Mouse (Mus musculus): ENCODE measurements at regions not wholly inside any gene's neighbourhood (a gene's known extent, or its start where the extent isn't known, plus 50 kb on each side); places are given as distances from the start of the nearest gene placed in this dataset.

- H3K4me2 ChIP-seq = no peak overlapping the region
- ATAC-seq (ENCODE audit: low FRiP score) (no peak), DNase-seq (ENCODE audit: low spot score, missing footprints) (no peak)
- H3K27ac ChIP-seq (ENCODE audit: low read depth, low read length) = no peak overlapping the region
- no peak overlapping the region for H3K9ac ChIP-seq (ENCODE audit: low read length)
- H3K4me1 ChIP-seq (ENCODE audit: control insufficient read depth, insufficient read depth, low read length) = no peaks in the 10 kb centered on the region
- no peaks in the 10 kb centered on the region for H3K9me3 ChIP-seq (ENCODE audit: control insufficient read depth, low read length)
- H3K4me3 ChIP-seq (ENCODE audit: low read depth, low read length) = no peak overlapping the region
- no peaks in the 10 kb centered on the region for H3K27me3 ChIP-seq (ENCODE audit: control insufficient read depth, insufficient read depth, low read length)
- H3K36me3 ChIP-seq (ENCODE audit: control insufficient read depth, insufficient read depth, low read length) = no peaks in the 10 kb centered on the region
- 77% methylated on average over 11 of the region's 11 CpGs for WGBS
Observed at GRCm38 (mm10) chr5:102395608-102396146, 85.5 kb upstream of the Arhgap24 start.

- no peaks in the 10 kb centered on the region for H3K27me3 ChIP-seq (ENCODE audit: control insufficient read depth, insufficient read depth, low read length)
- H3K4me2 ChIP-seq = no peak overlapping the region
- H3K4me3 ChIP-seq (ENCODE audit: low read depth, low read length) = no peak overlapping the region
- H3K9me3 ChIP-seq (ENCODE audit: control insufficient read depth, low read length) = no peaks in the 10 kb centered on the region
- no peak for ATAC-seq (ENCODE audit: low FRiP score)
- no peak overlapping the region for H3K9ac ChIP-seq (ENCODE audit: low read length)
- WGBS = 83% methylated on average over 4 of the region's 4 CpGs
- H3K27ac ChIP-seq (ENCODE audit: low read depth, low read length) = no peak overlapping the region
- H3K4me1 ChIP-seq (ENCODE audit: control insufficient read depth, insufficient read depth, low read length) = no peaks in the 10 kb centered on the region
- no peaks in the 10 kb centered on the region for H3K36me3 ChIP-seq (ENCODE audit: control insufficient read depth, insufficient read depth, low read length)
- no peak for DNase-seq (ENCODE audit: low spot score, missing footprints)
Observed at GRCm38 (mm10) chr5:102399006-102399405, 82.2 kb upstream of the Arhgap24 start.

- Histone ChIP-seq H3K4me3 (ENCODE audit: low read depth, low read length) (no peak overlapping the region), H3K4me1 (ENCODE audit: control insufficient read depth, insufficient read depth, low read length) (no peaks in the 10 kb centered on the region), H3K9ac (ENCODE audit: low read length) (no peak overlapping the region), H3K27me3 (ENCODE audit: control insufficient read depth, insufficient read depth, low read length) (no peaks in the 10 kb centered on the region), H3K9me3 (ENCODE audit: control insufficient read depth, low read length) (no peaks in the 10 kb centered on the region), H3K27ac (ENCODE audit: low read depth, low read length) (no peak overlapping the region), H3K4me2 (no peak overlapping the region), H3K36me3 (ENCODE audit: control insufficient read depth, insufficient read depth, low read length) (no peaks in the 10 kb centered on the region)
- 87% methylated on average over 5 of the region's 5 CpGs for WGBS
- DNase-seq (ENCODE audit: low spot score, missing footprints) (no peak), ATAC-seq (ENCODE audit: low FRiP score) (no peak)
Observed at GRCm38 (mm10) chr5:102417642-102418041, 63.5 kb upstream of the Arhgap24 start.

- no peaks in the 10 kb centered on the region for H3K27me3 ChIP-seq (ENCODE audit: control insufficient read depth, insufficient read depth, low read length)
- H3K9me3 ChIP-seq (ENCODE audit: control insufficient read depth, low read length) = no peaks in the 10 kb centered on the region
- no peak overlapping the region for H3K27ac ChIP-seq (ENCODE audit: low read depth, low read length)
- DNase-seq (ENCODE audit: low spot score, missing footprints) = peak; percentile 84
- no peak overlapping the region for H3K4me2 ChIP-seq
- no peaks in the 10 kb centered on the region for H3K36me3 ChIP-seq (ENCODE audit: control insufficient read depth, insufficient read depth, low read length)
- no peak overlapping the region for H3K4me3 ChIP-seq (ENCODE audit: low read depth, low read length)
- H3K9ac ChIP-seq (ENCODE audit: low read length) = no peak overlapping the region
- ATAC-seq (ENCODE audit: low FRiP score) = 0 out of 2 replicates have a peak, but pooled peaks have one; percentile 7
- H3K4me1 ChIP-seq (ENCODE audit: control insufficient read depth, insufficient read depth, low read length) = no peaks in the 10 kb centered on the region
- 32% methylated on average over 1 of the region's 1 CpGs for WGBS
Observed at GRCm38 (mm10) chr5:102419089-102419488, 62.1 kb upstream of the Arhgap24 start.

- H3K4me2 ChIP-seq = no peak overlapping the region
- no peaks in the 10 kb centered on the region for H3K36me3 ChIP-seq (ENCODE audit: control insufficient read depth, insufficient read depth, low read length)
- ATAC-seq (ENCODE audit: low FRiP score) (no peak), DNase-seq (ENCODE audit: low spot score, missing footprints) (no peak)
- no peak overlapping the region for H3K9ac ChIP-seq (ENCODE audit: low read length)
- no peak overlapping the region for H3K27ac ChIP-seq (ENCODE audit: low read depth, low read length)
- no peaks in the 10 kb centered on the region for H3K4me1 ChIP-seq (ENCODE audit: control insufficient read depth, insufficient read depth, low read length)
- H3K9me3 ChIP-seq (ENCODE audit: control insufficient read depth, low read length) = no peaks in the 10 kb centered on the region
- 91% methylated on average over 16 of the region's 16 CpGs for WGBS
- no peaks in the 10 kb centered on the region for H3K27me3 ChIP-seq (ENCODE audit: control insufficient read depth, insufficient read depth, low read length)
- no peak overlapping the region for H3K4me3 ChIP-seq (ENCODE audit: low read depth, low read length)
Observed at GRCm38 (mm10) chr5:102424636-102425242, 56.5 kb upstream of the Arhgap24 start.

GRCm38 (mm10) chr5:102428310-102428709 lies 52.9 kb upstream of the Arhgap24 start:
- Histone ChIP-seq H3K4me1 (ENCODE audit: control insufficient read depth, insufficient read depth, low read length) (no peaks in the 10 kb centered on the region), H3K27ac (ENCODE audit: low read depth, low read length) (no peak overlapping the region), H3K9me3 (ENCODE audit: control insufficient read depth, low read length) (no peaks in the 10 kb centered on the region), H3K4me3 (ENCODE audit: low read depth, low read length) (no peak overlapping the region), H3K9ac (ENCODE audit: low read length) (no peak overlapping the region), H3K36me3 (ENCODE audit: control insufficient read depth, insufficient read depth, low read length) (no peaks in the 10 kb centered on the region), H3K27me3 (ENCODE audit: control insufficient read depth, insufficient read depth, low read length) (no peaks in the 10 kb centered on the region), H3K4me2 (no peak overlapping the region)
- DNase-seq (ENCODE audit: low spot score, missing footprints) (no peak), ATAC-seq (ENCODE audit: low FRiP score) (no peak)
- WGBS = 72% methylated on average over 3 of the region's 3 CpGs

All from midbrain, embryonic 11.5 days (tissue).